Mouse (Mus musculus): ENCODE data around the gene Sema4a. TPM values are rescaled to one million over a fixed set of nuclear protein-coding genes. Genes with fewer than 3 reads are reported as not detected.
"Not testable (repeated sequence)": the region's sequence is repeated elsewhere in the genome, so short reads cannot be mapped to it uniquely, and the experiment has no call there.

The Sema4a gene
- polyA plus RNA-seq, 1 experiment from 2014 or later: 11.8 TPM

DNA sequence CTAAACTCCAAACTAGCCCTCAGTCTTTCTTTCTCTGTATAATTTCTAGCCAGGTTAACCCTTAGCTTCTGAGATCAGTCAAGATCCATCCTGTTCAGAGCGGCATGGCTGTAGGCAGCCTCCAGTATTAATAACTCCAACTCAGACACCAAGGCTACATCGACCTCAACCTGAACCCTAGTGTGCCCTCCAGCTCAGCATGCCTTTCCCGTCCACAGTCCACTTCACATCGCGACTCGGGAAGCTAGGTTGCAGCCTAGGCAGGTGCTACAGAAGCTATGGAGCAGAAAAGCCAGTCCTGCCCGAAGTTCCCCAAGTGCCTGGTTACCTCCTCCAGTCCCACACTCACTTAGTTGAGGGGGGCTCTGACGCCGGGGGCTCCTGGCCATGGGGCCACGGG is 23.5 kb downstream of the Sema4a start:
- Histone ChIP-seq H3K36me3 (ENCODE audit: control insufficient read depth, insufficient read depth, low read length) (no peaks in the 10 kb centered on the region), H3K9me3 (ENCODE audit: control insufficient read depth, low read depth, low read length) (no peaks in the 10 kb centered on the region), H3K27ac (ENCODE audit: low read length) (no peak overlapping the region), H3K9ac (replicated peaks; ENCODE audit: low read depth, low read length) (no peak overlapping the region), H3K4me3 (ENCODE audit: low read depth, low read length) (no peak overlapping the region; the same call in 1 of the 2 replicates), H3K4me1 (ENCODE audit: control insufficient read depth, insufficient read depth, low read length) (0 out of 2 replicates have a peak, but pooled peaks cover 9% of the 10 kb centered on the region), H3K27me3 (ENCODE audit: control insufficient read depth, insufficient read depth, low read length) (no peaks in the 10 kb centered on the region), H3K4me2 (replicated peaks; ENCODE audit: low read depth, low read length) (peak overlapping the region; percentile 53)
- ATAC-seq (ENCODE audit: insufficient number of reproducible peaks, insufficient read depth, low FRiP score, low read depth): no peak
- WGBS: 74% methylated on average over 10 of the region's 10 CpGs

DNA sequence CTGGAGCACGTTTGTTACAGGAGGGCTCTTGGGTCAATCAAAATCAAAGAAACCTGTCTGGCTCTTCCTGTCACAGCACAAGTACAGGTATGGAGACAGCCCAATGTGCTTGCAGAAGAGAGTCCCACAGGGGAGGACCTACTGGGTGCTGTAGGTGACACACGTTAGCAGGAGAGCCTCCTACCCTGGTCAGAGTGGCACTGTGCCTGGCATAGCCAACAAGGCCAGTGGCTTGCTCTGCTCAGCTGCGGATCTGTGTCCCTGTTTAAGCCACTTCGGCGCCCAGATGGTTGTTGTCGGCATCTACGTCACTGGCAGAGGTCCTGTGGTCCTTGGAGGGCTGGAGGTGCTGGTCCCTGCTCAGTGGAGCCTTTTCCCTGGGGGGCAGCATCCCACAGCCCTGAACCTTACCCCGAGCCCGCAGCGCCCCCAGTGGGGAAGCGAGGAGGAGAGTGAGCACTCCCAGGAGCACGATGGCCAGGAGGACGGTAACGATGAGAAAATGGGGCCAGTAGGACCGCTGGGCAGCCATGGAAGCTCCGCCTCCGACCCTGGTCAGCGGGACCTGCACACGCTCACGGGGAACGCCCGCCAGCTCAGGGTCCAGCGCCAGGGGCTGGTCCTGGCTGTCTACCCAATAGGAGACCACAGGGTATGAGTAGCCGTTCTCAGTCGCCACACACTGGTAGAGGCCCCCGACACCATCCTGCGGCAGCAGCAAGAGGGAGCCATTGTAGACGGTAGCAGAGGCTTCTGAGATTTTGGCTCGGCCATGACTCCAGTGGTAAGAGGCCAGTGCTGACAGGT is 24.4 kb downstream of the Sema4a start:
- no peaks in the 10 kb centered on the region for H3K36me3 ChIP-seq (ENCODE audit: control insufficient read depth, insufficient read depth, low read length)
- peak; percentile 84 for ATAC-seq (ENCODE audit: insufficient number of reproducible peaks, insufficient read depth, low FRiP score, low read depth)
- H3K27ac ChIP-seq (ENCODE audit: low read length): no peak overlapping the region
- no peaks in the 10 kb centered on the region for H3K27me3 ChIP-seq (ENCODE audit: control insufficient read depth, insufficient read depth, low read length)
- H3K9ac ChIP-seq (replicated peaks; ENCODE audit: low read depth, low read length): 0 out of 2 replicates have a peak overlapping the region, but pooled peaks have one; percentile 7
- 9% methylated on average over 29 of the region's 29 CpGs for WGBS
- peak overlapping the region; percentile 23 for H3K4me3 ChIP-seq (ENCODE audit: low read depth, low read length)
- no peaks in the 10 kb centered on the region for H3K9me3 ChIP-seq (ENCODE audit: control insufficient read depth, low read depth, low read length)
- 0 out of 2 replicates have a peak, but pooled peaks cover 9% of the 10 kb centered on the region for H3K4me1 ChIP-seq (ENCODE audit: control insufficient read depth, insufficient read depth, low read length)
- H3K4me2 ChIP-seq (replicated peaks; ENCODE audit: low read depth, low read length): peak overlapping the region; percentile 53

DNA sequence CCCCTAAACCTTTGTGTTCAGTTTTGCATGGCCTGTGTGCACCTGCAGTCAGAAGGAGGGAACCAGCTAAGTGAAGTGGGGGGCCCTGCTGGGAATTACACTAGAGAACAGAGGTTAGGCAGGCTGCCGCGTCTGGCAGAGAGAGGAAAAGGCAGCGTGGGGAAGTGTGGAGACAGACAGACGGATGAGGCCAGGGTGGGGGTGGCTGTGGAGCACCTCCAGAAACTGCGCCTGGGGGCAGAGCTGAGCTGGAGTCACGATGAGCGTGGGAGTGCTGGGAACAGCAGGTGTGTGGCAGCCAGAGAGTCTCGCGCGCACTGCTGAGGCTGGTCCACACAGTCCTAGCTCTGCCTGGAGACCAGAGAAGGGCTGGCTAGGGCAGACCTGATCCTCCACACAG is 25.5 kb downstream of the Sema4a start:
- H3K27me3 ChIP-seq (ENCODE audit: control insufficient read depth, insufficient read depth, low read length): no peaks in the 10 kb centered on the region
- no peak overlapping the region for H3K4me2 ChIP-seq (replicated peaks; ENCODE audit: low read depth, low read length)
- H3K27ac ChIP-seq (ENCODE audit: low read length): no peak overlapping the region
- H3K9me3 ChIP-seq (ENCODE audit: control insufficient read depth, low read depth, low read length): no peaks in the 10 kb centered on the region
- no peaks in the 10 kb centered on the region for H3K36me3 ChIP-seq (ENCODE audit: control insufficient read depth, insufficient read depth, low read length)
- no peak for ATAC-seq (ENCODE audit: insufficient number of reproducible peaks, insufficient read depth, low FRiP score, low read depth)
- no peak overlapping the region for H3K4me3 ChIP-seq (ENCODE audit: low read depth, low read length)
- 61% methylated on average over 10 of the region's 10 CpGs for WGBS
- 0 out of 2 replicates have a peak, but pooled peaks cover 1% of the 10 kb centered on the region for H3K4me1 ChIP-seq (ENCODE audit: control insufficient read depth, insufficient read depth, low read length)
- no peak overlapping the region for H3K9ac ChIP-seq (replicated peaks; ENCODE audit: low read depth, low read length)

DNA sequence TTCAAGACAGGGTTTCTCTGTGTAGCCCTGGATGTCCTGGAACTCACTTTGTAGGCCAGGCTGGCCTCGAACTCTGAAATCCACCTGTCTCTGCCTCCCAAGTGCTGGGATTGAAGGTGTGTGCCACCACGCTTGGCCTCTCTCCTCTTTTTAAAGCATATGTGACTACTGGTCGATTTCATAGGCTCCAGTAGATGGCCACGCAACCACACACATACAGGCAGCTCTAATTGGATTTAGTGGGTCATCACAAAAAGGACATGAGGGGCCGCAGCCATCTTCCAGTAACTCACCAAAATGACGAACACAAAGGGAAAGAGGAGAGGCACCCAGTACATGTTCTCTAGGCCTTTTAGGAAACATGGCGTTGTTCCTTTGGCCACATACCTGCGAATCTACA is 32.3 kb downstream of the Sema4a start:
- not testable (repeated sequence) for H3K9ac ChIP-seq (replicated peaks; ENCODE audit: low read depth, low read length); H3K4me3 ChIP-seq (ENCODE audit: low read depth, low read length); H3K4me2 ChIP-seq (replicated peaks; ENCODE audit: low read depth, low read length); H3K27ac ChIP-seq (ENCODE audit: low read length); H3K27me3 ChIP-seq (ENCODE audit: control insufficient read depth, insufficient read depth, low read length); H3K9me3 ChIP-seq (ENCODE audit: control insufficient read depth, low read depth, low read length); ATAC-seq (ENCODE audit: insufficient number of reproducible peaks, insufficient read depth, low FRiP score, low read depth); H3K4me1 ChIP-seq (ENCODE audit: control insufficient read depth, insufficient read depth, low read length); H3K36me3 ChIP-seq (ENCODE audit: control insufficient read depth, insufficient read depth, low read length)
- WGBS: 68% methylated on average over 8 of the region's 8 CpGs

DNA sequence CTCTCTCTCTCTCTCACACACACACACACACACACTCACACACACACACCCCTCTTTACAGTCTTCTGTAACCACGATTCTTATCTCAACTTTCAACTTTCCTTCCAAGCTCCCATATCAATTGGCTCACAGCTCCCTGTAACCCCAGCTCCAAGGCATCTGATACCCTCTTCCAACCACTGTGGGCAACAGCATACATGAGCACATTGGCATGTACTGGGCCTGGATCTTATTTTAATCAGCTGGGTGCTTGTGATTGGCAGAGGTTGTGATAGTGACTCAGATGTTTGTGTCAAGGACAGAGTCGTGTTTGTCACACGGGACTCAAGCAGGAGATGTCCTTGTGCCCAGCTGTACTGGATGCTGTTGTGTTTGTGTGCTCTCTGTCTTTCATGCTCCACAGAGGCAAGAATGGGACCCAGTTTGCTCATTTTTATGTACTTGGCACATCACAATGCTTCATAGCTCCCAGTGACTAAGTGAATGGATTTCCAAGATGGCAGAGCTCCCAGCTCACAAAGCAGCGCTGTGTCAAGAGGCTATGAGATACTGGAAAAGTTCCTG is 33.6 kb downstream of the Sema4a start:
- H3K36me3 ChIP-seq (ENCODE audit: control insufficient read depth, insufficient read depth, low read length): no peaks in the 10 kb centered on the region
- no peak overlapping the region for H3K27ac ChIP-seq (ENCODE audit: low read length)
- no peak for ATAC-seq (ENCODE audit: insufficient number of reproducible peaks, insufficient read depth, low FRiP score, low read depth)
- 76% methylated on average over 4 of the region's 4 CpGs for WGBS
- no peaks in the 10 kb centered on the region for H3K9me3 ChIP-seq (ENCODE audit: control insufficient read depth, low read depth, low read length)
- peaks cover 13% of the 10 kb centered on the region for H3K4me1 ChIP-seq (ENCODE audit: control insufficient read depth, insufficient read depth, low read length)
- no peaks in the 10 kb centered on the region for H3K27me3 ChIP-seq (ENCODE audit: control insufficient read depth, insufficient read depth, low read length)
- H3K4me2 ChIP-seq (replicated peaks; ENCODE audit: low read depth, low read length): no peak overlapping the region
- no peak overlapping the region for H3K9ac ChIP-seq (replicated peaks; ENCODE audit: low read depth, low read length)
- H3K4me3 ChIP-seq (ENCODE audit: low read depth, low read length): no peak overlapping the region

DNA sequence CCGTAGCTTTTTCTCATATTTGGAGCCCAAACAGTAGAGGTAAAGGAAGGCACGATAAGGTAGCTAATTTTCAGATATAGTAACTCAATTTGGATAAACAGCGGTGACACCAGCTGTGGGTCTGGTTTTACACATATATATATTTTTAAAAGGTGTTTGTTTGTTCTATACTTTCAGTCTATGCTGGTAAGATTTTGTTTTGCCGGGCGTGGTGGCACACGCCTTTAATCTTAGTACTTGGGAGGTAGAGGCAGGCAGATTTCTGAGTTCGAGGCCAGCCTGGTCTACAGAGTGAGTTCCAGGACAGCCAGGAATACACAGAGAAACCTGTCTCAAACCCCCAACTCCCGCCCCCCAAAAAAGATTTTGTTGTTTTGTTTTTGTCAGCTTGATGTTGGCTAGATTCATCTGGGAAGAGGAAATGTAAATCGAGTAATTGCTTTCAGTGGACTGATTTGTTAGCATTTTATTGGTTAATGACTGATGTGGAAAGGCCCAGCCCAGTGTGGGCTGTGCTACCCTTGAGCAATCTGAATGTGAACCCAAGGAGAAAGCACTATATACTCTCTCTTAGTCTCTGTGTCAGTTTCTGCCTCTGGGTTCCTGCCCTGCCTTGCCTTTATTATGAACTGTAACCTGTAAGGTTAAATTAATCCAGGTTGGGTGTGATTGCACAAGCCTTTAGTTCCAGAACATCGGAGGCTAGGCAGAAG is 35.1 kb downstream of the Sema4a start:
- no peak for ATAC-seq (ENCODE audit: insufficient number of reproducible peaks, insufficient read depth, low FRiP score, low read depth)
- Histone ChIP-seq H3K4me1 (ENCODE audit: control insufficient read depth, insufficient read depth, low read length) (peaks cover 17% of the 10 kb centered on the region), H3K4me2 (replicated peaks; ENCODE audit: low read depth, low read length) (no peak overlapping the region; the same call in 1 of the 2 replicates), H3K36me3 (ENCODE audit: control insufficient read depth, insufficient read depth, low read length) (no peaks in the 10 kb centered on the region), H3K9me3 (ENCODE audit: control insufficient read depth, low read depth, low read length) (no peaks in the 10 kb centered on the region), H3K9ac (replicated peaks; ENCODE audit: low read depth, low read length) (no peak overlapping the region), H3K4me3 (ENCODE audit: low read depth, low read length) (no peak overlapping the region), H3K27ac (ENCODE audit: low read length) (no peak overlapping the region), H3K27me3 (ENCODE audit: control insufficient read depth, insufficient read depth, low read length) (no peaks in the 10 kb centered on the region)
- WGBS: 85% methylated on average over 10 of the region's 10 CpGs

DNA sequence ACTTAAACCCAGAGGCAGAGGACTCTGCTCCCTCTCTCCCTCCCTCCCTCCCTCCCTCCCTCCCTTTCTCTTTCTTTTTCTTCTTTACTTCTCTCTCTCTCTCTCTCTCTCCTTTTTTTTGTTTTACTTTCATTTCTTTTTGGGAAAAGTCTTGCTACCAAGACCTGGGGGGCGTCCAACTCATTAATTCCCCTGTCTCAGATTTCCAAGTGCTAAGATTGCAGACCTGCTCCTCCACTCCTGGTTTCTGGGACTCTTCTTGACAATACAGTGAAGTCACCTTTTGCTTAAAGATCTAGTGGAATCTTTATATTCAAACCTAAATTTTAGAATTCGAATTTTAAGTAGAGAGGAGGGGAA is 35.7 kb downstream of the Sema4a start:
- Histone ChIP-seq H3K4me1 (ENCODE audit: control insufficient read depth, insufficient read depth, low read length) (peaks cover 17% of the 10 kb centered on the region), H3K27ac (ENCODE audit: low read length) (no peak overlapping the region), H3K9me3 (ENCODE audit: control insufficient read depth, low read depth, low read length) (no peaks in the 10 kb centered on the region), H3K4me3 (ENCODE audit: low read depth, low read length) (peak overlapping the region; percentile 79), H3K27me3 (ENCODE audit: control insufficient read depth, insufficient read depth, low read length) (no peaks in the 10 kb centered on the region), H3K4me2 (replicated peaks; ENCODE audit: low read depth, low read length) (no peak overlapping the region; the same call in 1 of the 2 replicates), H3K36me3 (ENCODE audit: control insufficient read depth, insufficient read depth, low read length) (peaks cover 3% of the 10 kb centered on the region; the same call in 1 of the 2 replicates), H3K9ac (replicated peaks; ENCODE audit: low read depth, low read length) (no peak overlapping the region)
- no peak for ATAC-seq (ENCODE audit: insufficient number of reproducible peaks, insufficient read depth, low FRiP score, low read depth)
- 7% methylated on average over 2 of the region's 2 CpGs for WGBS

DNA sequence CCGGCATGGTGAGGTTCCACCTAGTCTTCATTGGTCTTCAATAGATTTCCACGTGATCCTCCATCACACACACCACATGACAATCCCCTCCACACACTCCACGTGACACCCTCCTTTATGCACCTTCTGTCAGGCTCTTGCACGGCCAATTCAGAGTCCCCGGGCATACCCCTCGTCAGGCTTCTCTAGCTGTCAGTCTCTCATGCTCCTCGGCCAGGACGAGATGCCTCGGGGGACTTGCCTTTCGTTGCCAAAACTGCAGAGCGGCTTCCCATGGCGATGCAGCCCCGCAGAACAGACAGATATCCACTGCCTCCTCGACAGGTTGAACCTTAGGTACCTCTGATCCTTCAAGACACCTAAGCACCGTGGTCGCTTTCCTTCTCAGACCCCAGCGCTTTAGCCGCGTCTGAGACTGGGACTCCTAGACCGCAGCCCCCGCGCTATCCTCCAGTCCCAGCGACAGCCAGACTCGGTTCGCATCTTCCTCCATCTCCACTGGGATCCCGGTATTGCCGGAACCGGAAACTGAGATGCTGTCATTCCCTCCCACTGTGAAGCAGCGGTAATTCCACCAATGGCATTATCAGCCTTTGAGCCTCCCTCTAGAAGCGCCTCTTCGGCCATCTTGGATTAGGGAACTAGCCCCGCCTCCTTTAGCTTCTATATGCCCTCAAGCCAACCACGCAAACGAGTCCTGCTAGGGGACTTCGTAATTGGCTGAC is 36.2 kb downstream of the Sema4a start, which contains the start of gene Slc25a44:
TSS of gene Slc25a44 (minus strand) at position 535 of the 725 bp plus-strand sequence.
- peak; percentile 98 for ATAC-seq (ENCODE audit: insufficient number of reproducible peaks, insufficient read depth, low FRiP score, low read depth)
- Histone ChIP-seq H3K4me1 (ENCODE audit: control insufficient read depth, insufficient read depth, low read length) (peaks cover 17% of the 10 kb centered on the region), H3K27ac (ENCODE audit: low read length) (no peak within 1 kb of the TSS), H3K4me3 (ENCODE audit: low read depth, low read length) (peak within 1 kb of the TSS; percentile 79), H3K9me3 (ENCODE audit: control insufficient read depth, low read depth, low read length) (no peaks in the 10 kb centered on the region), H3K9ac (replicated peaks; ENCODE audit: low read depth, low read length) (peak within 1 kb of the TSS; percentile 52), H3K4me2 (replicated peaks; ENCODE audit: low read depth, low read length) (peak within 1 kb of the TSS; percentile 96), H3K36me3 (ENCODE audit: control insufficient read depth, insufficient read depth, low read length) (peaks cover 8% of the 10 kb centered on the region; the same call in 1 of the 2 replicates), H3K27me3 (ENCODE audit: control insufficient read depth, insufficient read depth, low read length) (no peaks in the 10 kb centered on the region)
- WGBS: 1% methylated on average over 35 of the region's 35 CpGs

Measured in stomach, embryonic 14.5 days (tissue).